Mouse (Mus musculus): ENCODE data around the gene Gm20458.

- no peak for TF ChIP-seq CTCF (IDR thresholded peaks at IDR 0.05; ENCODE audit: borderline replicate concordance, control insufficient read depth, extremely low read depth, insufficient read depth, low read length, poor library complexity)
- no peak for TF ChIP-seq POLR2A (IDR thresholded peaks at IDR 0.05; ENCODE audit: control insufficient read depth, extremely low read depth, insufficient read depth, low read length, poor library complexity)
Observed at GRCm38 (mm10) chr2:164512121-164512909, 51.5 kb downstream of the Gm20458 start.

Measured in thymus, adult 2 months (tissue).